Mouse (Mus musculus): ENCODE results near the gene Gm11114.

The Gm11114 gene

GRCm38 (mm10) chr9:85312473-85312872, at the start of gene Gm11114:
Gm11114 (plus strand) TSS chr9:85312773.
- in situ Hi-C loops (cut with MboI; ENCODE audit: low sequenced_read_pairs) = no loop called here

- in situ Hi-C loops (cut with MboI; ENCODE audit: low sequenced_read_pairs) = no loop called here
Observed at GRCm38 (mm10) chr9:85266847-85267246, 45.7 kb upstream of the Gm11114 start.

GRCm38 (mm10) chr9:85274114-85274513, 38.5 kb upstream of the Gm11114 start:
- in situ Hi-C loops (cut with MboI; ENCODE audit: low sequenced_read_pairs) = no loop called here

- in situ Hi-C loops (cut with MboI; ENCODE audit: low sequenced_read_pairs) = no loop called here
Observed at GRCm38 (mm10) chr9:85302849-85303248, 9.7 kb upstream of the Gm11114 start.

GRCm38 (mm10) chr9:85303378-85303777, 9.2 kb upstream of the Gm11114 start:
- in situ Hi-C loops (cut with MboI; ENCODE audit: low sequenced_read_pairs) = no loop called here

- in situ Hi-C loops (cut with MboI; ENCODE audit: low sequenced_read_pairs) = no loop called here
Observed at GRCm38 (mm10) chr9:85316122-85316521, 3.5 kb downstream of the Gm11114 start.

GRCm38 (mm10) chr9:85320167-85320951, 7.8 kb downstream of the Gm11114 start:
- in situ Hi-C loops (cut with MboI; ENCODE audit: low sequenced_read_pairs) = no loop called here

- in situ Hi-C loops (cut with MboI; ENCODE audit: low sequenced_read_pairs) = no loop called here
Observed at GRCm38 (mm10) chr9:85324158-85324875, 11.7 kb downstream of the Gm11114 start.

- in situ Hi-C loops (cut with MboI; ENCODE audit: low sequenced_read_pairs) = no loop called here
Observed at GRCm38 (mm10) chr9:85325201-85325868, 12.8 kb downstream of the Gm11114 start.

GRCm38 (mm10) chr9:85326292-85327241, 14.0 kb downstream of the Gm11114 start:
- in situ Hi-C loops (cut with MboI; ENCODE audit: low sequenced_read_pairs) = no loop called here

- in situ Hi-C loops (cut with MboI; ENCODE audit: low sequenced_read_pairs) = no loop called here
Observed at GRCm38 (mm10) chr9:85327242-85328211, 15.0 kb downstream of the Gm11114 start, which contains the start of gene Tent5a. Tent5a (minus strand) TSS chr9:85327348.

- in situ Hi-C loops (cut with MboI; ENCODE audit: low sequenced_read_pairs) = no loop called here
Observed at GRCm38 (mm10) chr9:85328259-85328658, 15.7 kb downstream of the Gm11114 start.

- in situ Hi-C loops (cut with MboI; ENCODE audit: low sequenced_read_pairs) = no loop called here
Observed at GRCm38 (mm10) chr9:85331521-85331920, 18.9 kb downstream of the Gm11114 start.

GRCm38 (mm10) chr9:85336046-85336445, 23.5 kb downstream of the Gm11114 start:
- in situ Hi-C loops (cut with MboI; ENCODE audit: low sequenced_read_pairs) = no loop called here

- in situ Hi-C loops (cut with MboI; ENCODE audit: low sequenced_read_pairs) = no loop called here
Observed at GRCm38 (mm10) chr9:85340303-85340702, 27.7 kb downstream of the Gm11114 start.

- in situ Hi-C loops (cut with MboI; ENCODE audit: low sequenced_read_pairs) = no loop called here
Observed at GRCm38 (mm10) chr9:85342892-85343785, 30.6 kb downstream of the Gm11114 start.

- in situ Hi-C loops (cut with MboI; ENCODE audit: low sequenced_read_pairs) = no loop called here
Observed at GRCm38 (mm10) chr9:85347823-85348523, 35.4 kb downstream of the Gm11114 start.

GRCm38 (mm10) chr9:85355559-85355958, 43.0 kb downstream of the Gm11114 start:
- in situ Hi-C loops (cut with MboI; ENCODE audit: low sequenced_read_pairs) = no loop called here

Data from CH12F3 (cell line).